Mouse (Mus musculus): Measurements from ENCODE around the gene Olfr895. TPM values are rescaled to one million over a fixed set of nuclear protein-coding genes. Genes with fewer than 3 reads are reported as not detected.

Olfr895 gene
- not detected in 2 replicates for polyA plus RNA-seq (2012; rRNA removed)

DNA sequence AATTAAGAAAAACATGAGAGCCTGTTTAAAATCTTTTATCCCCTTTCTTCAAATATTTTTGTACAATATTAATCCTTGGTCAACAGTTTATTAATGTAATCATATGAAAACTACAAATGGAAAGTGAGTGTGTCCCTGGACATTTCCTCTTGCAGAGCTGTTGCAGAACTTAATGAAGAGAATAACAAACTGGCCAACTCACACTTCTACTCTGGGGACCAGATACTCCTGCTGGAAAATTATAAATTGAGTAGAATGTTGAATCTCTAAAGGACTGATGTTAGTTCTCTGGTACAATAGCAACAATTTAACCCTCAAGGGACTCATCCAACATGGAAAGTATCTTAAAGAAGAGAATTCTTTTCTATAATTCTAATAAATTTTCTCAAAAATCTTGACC lies at the start of gene Olfr895:
TSS of gene Olfr895 (plus strand) at position 301 of the 400 bp plus-strand sequence.

DNA sequence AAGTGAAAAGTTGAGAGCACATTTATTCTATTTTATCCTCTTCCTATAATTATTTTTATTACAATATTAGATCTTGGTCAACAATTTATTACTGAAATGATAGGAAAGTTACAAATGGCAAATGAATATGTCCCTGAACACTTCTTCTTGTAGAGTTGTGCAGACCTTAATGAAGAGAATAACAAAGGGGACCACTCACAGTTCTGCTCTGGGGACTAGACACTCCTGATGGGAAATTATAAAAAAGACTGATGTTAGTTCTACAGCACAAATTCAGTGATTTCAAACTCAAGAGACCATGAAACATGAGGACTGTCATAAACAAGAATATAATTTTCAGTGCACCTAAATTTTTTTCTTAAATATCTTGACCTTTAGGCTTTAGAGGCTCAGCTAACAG lies 15.2 kb upstream of the Olfr895 start, which contains the start of gene Olfr143:
TSS of gene Olfr143 (plus strand) at position 301 of the 400 bp plus-strand sequence.

DNA sequence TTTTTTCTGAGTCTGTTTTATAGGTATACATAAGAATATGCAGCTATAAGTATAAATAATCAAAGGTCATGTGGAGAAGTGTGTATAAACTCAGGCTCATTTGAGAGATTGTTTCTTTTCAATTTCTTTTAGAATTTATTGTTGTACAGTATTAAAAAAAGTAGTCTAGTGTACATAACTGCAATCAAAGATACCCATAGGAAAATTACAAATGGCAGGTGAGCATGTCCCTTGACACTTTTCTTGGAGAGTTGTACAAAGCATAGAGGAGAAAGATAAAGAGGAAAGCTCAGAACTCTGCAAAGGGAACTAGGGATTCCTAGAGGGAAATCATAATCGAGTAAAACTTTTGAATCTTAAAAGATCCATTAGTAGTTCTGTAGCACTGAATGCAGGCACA lies 23.2 kb downstream of the Olfr895 start, which contains the start of gene Olfr896-ps1:
TSS of gene Olfr896-ps1 (plus strand) at position 301 of the 400 bp plus-strand sequence.

Other genes starting within 250 kb of the Olfr895 start
- not detected in 2 replicates for gene Olfr883, start 242.0 kb upstream of the Olfr895 start, polyA plus RNA-seq (2012; rRNA removed)
- gene Olfr884, start 221.3 kb upstream of the Olfr895 start, polyA plus RNA-seq (2012; rRNA removed): not detected in 2 replicates
- gene Olfr885, start 206.5 kb upstream of the Olfr895 start, polyA plus RNA-seq (2012; rRNA removed): not detected in 2 replicates
- gene Olfr887, start 183.8 kb upstream of the Olfr895 start, polyA plus RNA-seq (2012; rRNA removed): not detected in 2 replicates
- not detected in 2 replicates for gene Olfr888, start 159.7 kb upstream of the Olfr895 start, polyA plus RNA-seq (2012; rRNA removed)
- not detected in 2 replicates for gene Olfr889, start 152.7 kb upstream of the Olfr895 start, polyA plus RNA-seq (2012; rRNA removed)
- not detected in 2 replicates for gene Olfr890, start 125.3 kb upstream of the Olfr895 start, polyA plus RNA-seq (2012; rRNA removed)
- not detected in 2 replicates for gene Olfr891, start 87.0 kb upstream of the Olfr895 start, polyA plus RNA-seq (2012; rRNA removed)
- gene Olfr893, start 59.5 kb upstream of the Olfr895 start, polyA plus RNA-seq (2012; rRNA removed): not detected in 2 replicates
- gene Olfr894, start 49.8 kb upstream of the Olfr895 start, polyA plus RNA-seq (2012; rRNA removed): not detected in 2 replicates
- not detected in 2 replicates for gene Olfr143, start 15.1 kb upstream of the Olfr895 start, polyA plus RNA-seq (2012; rRNA removed)
- not detected in 2 replicates for gene Olfr896-ps1, start 23.3 kb downstream of the Olfr895 start, polyA plus RNA-seq (2012; rRNA removed)
- not detected in 2 replicates for gene Olfr25, start 61.2 kb downstream of the Olfr895 start, polyA plus RNA-seq (2012; rRNA removed)
- not detected in 2 replicates for gene Olfr898, start 80.6 kb downstream of the Olfr895 start, polyA plus RNA-seq (2012; rRNA removed)
- not detected in 2 replicates for gene Olfr250, start 99.0 kb downstream of the Olfr895 start, polyA plus RNA-seq (2012; rRNA removed)
- gene Olfr251, start 109.2 kb downstream of the Olfr895 start, polyA plus RNA-seq (2012; rRNA removed): not detected in 2 replicates
- not detected in 2 replicates for gene Olfr147, start 133.8 kb downstream of the Olfr895 start, polyA plus RNA-seq (2012; rRNA removed)
- not detected in 2 replicates for gene Olfr901, start 161.6 kb downstream of the Olfr895 start, polyA plus RNA-seq (2012; rRNA removed)
- gene Olfr902, start 179.8 kb downstream of the Olfr895 start, polyA plus RNA-seq (2012; rRNA removed): not detected in 2 replicates
- gene Olfr904, start 195.3 kb downstream of the Olfr895 start, polyA plus RNA-seq (2012; rRNA removed): not detected in 2 replicates
- not detected in 2 replicates for gene Olfr905, start 203.3 kb downstream of the Olfr895 start, polyA plus RNA-seq (2012; rRNA removed)
- not detected in 2 replicates for gene Olfr906, start 219.2 kb downstream of the Olfr895 start, polyA plus RNA-seq (2012; rRNA removed)
- not detected in 2 replicates for gene Olfr907, start 227.9 kb downstream of the Olfr895 start, polyA plus RNA-seq (2012; rRNA removed)